Mouse (Mus musculus) layer of hippocampus, postnatal 36 days (tissue): ENCODE measurements at regions not wholly inside any gene's neighbourhood (a gene's known extent, or its start where the extent isn't known, plus 50 kb on each side); places are given as distances from the start of the nearest gene placed in this dataset.

Experiments
- DNase-seq, 2 experiments: peaks; one replicate each; pipeline ENCODE4 v3.0.0; 2022

DNA sequence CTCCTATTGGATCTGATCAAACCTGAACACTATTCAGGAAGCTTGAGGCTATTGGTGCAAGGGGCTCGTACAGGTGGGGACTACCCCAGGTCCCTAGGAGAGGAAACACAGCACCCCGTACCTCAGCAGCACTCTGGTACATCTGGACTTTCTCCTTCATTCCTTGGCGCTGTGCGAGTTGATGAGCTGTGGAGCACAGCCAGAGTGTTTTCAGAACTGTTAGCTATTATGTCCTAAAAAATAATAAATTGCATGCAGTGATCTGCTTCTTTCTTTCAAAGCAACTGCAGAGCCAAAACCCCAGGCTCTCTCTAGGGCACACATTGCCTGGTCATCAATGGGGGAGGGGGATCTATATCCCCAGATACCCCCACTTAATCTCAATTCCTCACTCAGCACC, 122.6 kb downstream of the Gm12728 start:
- DNase-seq, result no peak

DNA sequence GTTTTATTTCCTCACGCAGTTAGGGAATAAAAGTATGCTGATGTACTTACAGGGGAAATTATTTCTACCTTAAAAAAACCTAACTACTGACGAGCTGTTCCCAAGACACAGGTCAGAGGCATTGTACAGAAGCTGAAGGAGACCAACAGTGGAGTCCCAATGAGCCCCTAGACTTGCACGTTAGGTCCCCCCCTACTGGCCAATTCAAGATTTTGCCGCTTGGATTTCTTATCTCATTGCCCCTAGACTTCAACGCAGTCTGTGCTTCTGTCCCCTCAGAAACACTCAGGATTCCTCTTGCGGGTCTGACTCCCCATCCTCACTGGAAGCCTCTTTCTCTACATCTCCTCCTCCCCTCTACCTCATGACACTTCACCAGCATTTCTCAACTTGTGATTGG, 125.3 kb downstream of the Gm12728 start:
- DNase-seq, result peak; percentile 18 to 37

DNA sequence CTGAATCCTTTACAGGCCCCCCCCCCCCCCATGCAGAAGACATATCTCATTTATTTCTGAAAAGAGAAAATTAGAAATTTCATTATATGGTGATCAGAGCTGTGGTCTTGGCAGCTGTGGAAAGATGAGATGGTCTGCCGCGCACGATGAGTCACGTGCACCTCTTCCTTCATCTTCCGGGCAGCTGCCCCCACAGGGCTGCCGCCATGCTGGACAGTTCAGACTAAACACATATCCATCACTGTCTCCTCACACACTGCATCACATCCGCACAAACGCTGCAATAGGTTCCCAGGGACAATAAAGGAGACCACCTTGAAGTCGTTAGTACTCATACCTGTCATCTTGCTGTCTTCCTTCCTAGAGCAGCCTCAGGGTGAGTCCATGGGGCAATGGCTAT, 126.6 kb downstream of the Gm12728 start:
- DNase-seq, result no peak

DNA sequence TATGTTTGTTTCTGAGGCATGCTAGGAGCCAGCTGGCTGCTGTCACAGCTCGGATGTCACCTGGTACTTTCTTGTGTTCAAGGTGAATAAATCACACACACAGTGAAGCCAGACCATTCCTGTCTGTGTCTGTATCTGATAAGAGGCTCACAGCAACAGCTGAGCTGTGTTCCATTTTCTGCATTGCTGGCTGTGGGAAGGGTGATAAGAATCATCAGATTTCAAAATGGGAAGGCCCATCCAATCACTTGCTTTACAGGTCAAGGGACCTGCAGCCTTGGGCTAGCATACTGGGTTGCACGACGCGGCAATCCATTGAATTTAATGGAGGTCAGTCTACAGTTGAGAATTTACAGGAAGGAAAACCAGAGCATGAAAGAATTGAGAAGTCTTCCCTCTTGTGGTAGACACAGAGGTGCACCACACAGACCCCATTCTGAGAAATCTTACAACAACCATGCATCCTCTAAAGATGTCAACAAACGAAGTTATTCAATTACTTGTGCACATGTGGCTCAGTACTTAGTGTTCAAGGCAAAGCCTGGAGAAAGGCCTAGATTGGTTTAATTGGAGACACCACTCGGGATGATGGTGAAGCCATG, 135.2 kb downstream of the Gm12728 start:
- DNase-seq, result no peak

DNA sequence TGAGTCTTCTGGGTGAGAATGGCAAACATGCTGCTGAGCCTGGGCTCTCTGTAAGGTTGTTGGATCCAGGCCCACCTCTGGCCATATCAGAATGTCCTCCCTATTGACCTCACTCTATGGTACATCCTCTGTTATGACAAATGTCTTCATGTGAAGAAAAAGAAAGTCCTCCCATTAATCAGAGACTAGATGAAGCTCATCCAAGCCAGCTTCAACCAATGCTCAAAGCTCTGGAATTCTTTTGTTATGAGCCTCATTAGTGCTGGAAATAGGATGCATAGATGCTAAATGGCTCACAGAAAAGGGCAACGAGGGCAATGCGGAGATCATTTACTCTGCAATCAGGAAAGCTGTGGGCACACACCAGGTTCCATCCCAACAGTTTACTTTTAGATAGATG, 135.8 kb downstream of the Gm12728 start:
- no peak for DNase-seq

DNA sequence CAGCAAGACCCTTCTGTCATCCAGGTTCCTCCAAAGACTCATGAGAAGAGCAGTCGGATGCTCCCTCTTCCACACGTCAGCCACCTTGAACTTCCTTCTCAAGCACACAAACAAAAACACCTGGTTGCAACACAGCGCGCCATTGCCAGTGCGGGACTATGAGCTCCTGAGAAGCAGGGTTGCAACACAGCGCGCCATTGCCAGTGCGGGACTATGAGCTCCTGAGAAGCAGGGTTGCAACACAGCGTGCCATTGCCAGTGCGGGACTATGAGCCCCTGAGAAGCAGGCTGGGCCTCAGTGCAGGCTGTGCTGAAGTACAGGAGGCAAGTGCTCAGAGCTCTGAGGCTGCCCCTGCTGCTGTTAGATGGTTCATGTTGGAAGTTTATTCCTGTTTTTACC, 140.0 kb downstream of the Gm12728 start:
- no peak for DNase-seq

DNA sequence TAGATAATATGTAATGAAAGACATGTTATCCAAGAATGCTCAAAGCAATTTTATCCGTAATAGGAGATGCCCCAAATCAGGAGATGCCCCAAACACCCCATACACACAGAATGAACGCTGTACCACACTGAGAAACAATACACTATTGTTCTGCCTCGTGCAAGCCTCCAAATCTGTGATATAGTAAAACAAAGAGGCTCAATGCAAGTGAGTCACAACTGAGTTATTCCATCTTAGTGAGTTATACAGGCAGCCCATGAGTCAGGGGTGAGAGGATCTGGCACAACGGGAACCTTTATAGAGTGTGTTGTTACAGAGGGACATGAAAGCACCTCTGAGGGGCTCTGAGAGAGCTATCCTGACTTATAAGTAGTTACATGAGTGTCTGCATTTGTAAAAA, 145.3 kb downstream of the Gm12728 start:
- DNase-seq, result no peak

DNA sequence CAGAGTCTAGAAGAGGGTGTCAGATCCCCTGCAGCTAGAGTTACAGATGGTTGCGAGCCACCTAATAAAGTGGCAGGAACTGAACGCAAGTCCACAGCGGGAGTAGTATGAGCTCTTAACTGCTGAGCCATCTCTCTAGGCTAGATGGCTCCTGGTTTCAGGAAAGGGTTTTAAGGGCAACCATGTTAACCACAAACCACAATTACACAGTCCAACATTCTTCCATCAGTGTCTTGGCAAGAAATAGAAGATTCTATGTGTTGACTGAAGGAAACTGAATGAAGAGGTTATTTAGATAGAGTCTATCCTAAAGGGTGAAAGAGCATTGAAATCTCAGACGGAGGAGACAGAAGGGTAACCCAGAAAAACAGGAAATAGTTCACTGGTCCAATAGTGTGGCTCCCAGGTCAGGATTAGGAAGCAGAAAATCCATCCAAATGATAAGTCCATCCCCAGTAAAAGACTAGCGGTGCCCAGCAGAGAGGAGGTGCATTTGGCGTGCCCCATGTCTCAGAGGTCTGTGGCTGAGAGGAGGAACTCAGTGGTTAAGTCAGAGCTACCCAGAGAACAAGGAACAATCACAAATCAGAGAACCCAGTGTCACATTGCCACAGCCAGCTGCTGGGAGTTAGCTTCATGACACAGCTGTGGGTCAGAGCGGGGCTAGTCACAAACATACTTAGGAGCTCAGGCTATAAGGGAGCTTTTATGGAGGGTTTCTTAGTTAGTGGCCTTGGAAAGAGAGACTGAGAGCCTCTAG, 147.3 kb downstream of the Gm12728 start:
- no peak for DNase-seq

DNA sequence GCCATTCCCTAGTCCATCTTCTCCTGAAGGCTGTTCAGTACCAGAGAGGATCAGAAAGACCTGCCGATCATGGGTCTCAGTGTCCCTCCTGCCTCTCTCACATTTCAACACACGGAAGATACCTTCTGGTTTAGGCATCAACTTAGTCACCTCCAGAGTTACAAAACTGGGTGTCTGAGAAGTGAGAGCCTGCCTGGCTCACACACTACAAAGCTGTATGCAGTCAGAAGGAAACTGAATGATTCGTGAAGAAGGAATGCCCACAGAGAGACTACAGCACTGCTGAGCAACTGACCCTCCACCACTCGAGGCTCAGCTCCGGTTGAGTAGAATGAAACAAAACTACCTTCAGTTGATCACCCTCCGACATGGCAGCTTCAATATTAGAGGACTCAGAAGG, 147.9 kb downstream of the Gm12728 start:
- no peak for DNase-seq

DNA sequence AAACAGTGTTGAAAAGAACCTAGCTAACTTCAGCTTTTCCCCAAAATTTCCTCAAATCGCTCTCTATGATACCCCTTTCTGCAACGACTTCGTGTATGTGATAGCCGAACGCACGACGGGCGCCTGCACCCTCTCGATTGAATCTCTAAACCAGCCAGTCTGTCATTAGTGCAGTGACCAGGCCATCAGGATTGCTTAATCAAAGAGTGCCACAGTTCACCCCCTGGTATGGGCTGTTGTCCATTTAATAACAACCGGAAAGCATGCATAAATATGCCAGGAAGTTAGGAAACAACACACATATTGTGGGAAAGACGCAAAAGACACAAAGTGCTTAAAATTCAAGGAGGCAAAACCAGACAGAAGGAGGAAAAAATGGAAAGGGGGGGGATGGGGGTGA, 149.2 kb downstream of the Gm12728 start:
- DNase-seq, result no peak

DNA sequence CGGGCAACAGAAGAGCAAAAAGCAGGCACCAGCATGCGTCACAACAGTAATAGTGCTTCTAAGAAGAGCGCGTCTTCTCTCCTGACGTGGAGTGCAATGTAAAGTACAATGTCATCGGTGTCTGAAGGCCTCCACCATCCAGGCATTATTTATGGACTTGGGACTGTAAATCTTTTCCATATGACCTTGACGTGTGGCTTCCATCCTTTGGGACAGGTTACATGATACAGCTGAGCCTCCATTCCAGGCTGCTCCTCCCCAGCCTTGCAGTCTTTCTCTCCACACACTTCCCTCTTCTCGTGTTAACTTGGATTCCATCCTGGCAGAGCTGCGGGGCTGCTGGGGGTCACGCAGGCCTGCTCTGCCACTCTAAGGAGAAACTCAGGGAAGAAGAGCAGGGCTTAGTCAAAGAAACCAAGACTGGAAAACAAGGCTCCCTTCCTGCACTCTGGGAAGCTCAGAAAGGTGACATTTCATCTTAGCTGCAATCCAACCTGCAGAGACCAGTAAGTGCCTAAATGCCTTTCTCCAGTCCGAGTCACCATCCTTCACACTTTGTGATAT, 150.0 kb downstream of the Gm12728 start:
- no peak for DNase-seq

DNA sequence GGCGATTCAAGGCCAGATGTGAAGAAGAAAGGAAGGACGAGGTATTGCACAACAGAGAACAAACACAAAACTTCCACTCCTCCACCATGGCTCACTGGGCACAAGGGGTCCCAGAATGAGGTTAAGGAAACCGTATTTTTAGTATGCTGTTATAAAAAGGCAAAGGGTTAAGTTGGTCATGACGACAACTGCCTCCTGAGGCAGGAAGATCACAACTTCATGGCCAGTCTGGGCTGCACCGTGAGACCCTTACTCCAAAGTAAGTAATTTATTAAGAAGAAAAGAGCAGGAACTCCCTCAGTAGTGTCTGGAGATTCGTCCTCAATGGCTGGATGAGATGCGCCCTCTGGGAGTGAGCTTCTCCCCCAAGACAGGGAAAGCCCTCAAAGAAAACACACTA, 151.2 kb downstream of the Gm12728 start:
- no peak for DNase-seq

DNA sequence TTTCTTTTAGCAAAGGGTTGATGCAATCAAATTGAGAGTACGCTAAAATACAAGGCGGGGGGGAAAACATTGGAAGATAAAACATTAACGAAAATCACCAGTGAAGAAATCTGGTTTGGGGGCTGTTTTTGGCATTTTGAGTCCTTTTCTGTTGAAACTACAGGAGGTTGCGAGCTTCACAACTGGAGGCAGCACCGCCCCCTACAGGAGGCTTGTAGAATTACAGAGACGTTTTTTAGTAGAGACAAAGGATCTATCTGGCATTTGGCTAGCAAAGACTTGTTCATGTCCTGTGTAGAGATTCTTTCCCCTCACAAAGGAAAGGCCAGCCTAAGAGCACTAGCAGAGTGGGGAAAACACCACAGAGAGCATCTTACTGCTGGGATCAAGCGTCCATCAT, 152.1 kb downstream of the Gm12728 start:
- DNase-seq, result peak; percentile 38 to 42

DNA sequence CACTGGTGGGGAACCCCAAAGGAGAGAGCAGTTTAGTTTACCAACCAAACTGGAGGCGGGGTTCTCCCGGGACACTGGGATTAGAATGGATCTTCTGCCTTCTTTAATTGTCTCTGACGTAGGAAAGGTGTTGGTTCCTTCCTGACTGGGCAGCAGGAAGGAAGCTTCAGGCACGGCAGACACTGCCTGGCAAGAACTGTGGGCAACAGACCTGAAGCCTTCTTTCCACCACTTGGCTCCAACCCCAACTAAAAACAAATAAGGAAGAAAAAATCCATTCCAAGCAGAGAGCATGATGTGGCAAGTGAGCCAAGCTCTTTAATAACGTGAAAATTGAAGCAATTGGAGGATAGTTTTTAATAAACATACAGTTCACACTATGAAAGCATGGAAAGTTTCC, 155.3 kb downstream of the Gm12728 start:
- DNase-seq, result no peak

DNA sequence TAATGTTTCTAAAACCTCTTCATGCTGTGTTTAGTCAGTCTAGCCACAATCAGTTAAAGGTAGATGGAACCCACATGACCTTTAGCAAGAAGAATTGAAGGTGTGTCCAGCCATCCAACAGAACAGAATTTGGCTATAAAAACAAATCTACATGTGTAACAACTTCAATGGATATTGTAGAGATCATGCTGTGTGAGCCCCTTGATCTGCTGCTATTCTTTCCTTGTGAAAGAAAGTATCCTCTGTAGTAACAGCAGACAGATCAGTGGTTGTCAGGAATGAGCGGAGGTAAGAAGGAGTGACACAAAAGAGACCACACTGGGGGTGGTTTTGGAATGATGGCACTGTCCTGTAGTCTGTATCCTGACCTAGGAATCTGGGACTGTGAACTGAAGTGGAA, 156.3 kb downstream of the Gm12728 start:
- DNase-seq, result no peak

DNA sequence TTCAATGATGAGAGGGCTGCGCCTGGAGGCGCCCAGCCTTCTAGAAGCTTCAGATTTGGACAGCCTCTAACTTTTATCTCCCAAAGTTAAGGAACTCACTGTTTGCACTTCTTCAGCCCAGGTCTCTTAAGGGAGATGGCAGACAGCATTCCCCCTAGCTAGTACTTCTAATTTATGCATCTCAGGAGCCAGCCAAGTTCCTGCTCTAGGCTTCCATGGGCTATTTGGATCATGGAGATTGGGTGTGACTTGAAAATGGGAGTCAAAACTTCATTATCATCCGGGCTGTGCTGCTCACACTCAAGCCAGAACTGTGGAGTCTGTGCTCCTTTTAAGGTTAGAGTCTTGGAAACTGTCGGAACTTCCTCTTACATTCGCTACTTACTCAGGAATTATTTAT, 158.7 kb downstream of the Gm12728 start:
- no peak for DNase-seq

DNA sequence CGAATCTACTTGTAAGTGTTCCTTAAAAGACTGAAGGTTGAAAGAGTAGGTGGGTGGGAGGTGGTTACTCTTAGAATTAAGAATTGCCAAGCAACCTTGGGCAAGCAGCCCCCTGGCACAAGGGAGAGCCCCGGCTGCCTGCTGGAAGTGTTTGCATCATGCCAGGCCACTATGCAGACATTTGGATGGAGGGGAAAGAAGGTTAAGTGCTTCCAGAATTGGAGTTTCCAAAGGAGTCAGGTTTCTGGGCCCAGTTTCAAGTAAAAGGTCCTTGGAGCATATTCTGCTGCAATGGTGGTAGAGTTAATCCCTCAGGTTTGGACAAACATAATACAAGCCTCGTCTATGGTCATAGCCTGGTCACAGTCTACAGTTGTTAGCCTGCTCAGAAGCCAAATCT, 162.7 kb downstream of the Gm12728 start:
- DNase-seq, result no peak

DNA sequence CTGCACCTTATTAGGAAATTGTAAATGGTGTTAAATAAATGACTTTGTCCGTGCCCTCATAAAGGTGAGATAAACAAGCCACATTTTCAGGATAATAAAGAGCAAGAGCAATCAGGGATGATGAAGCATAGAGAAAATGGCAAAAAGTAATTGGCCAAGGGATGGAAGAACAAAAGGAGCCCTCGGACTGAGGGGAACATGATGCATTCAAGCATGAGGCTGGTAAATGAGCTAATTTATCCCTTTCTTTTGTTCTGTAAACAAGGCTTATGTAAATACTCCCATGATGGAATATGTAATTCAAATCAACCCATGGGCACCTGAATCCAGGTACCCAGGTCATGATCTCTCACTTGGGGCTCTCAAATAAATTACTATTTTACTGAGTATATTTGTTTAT, 166.8 kb downstream of the Gm12728 start:
- no peak for DNase-seq

DNA sequence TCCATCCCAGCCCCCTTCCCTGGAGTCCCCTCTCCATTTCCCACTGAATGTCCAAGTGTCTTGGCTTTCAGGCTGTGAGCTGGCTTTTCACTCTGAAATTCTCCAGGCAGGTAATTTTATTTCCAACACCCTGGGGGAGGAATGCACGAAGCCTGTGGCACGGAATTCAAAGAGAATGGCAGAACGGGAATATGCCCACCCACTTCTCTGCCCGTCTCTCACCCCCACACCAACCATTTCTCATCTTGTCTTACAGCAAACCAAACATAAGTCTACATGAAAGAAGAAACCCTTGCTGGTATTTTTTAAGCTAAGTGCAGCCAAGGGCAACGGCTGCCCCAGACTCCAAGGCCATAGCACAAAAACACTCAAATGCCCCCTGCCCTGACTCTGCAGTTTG, 168.7 kb downstream of the Gm12728 start:
- no peak for DNase-seq

DNA sequence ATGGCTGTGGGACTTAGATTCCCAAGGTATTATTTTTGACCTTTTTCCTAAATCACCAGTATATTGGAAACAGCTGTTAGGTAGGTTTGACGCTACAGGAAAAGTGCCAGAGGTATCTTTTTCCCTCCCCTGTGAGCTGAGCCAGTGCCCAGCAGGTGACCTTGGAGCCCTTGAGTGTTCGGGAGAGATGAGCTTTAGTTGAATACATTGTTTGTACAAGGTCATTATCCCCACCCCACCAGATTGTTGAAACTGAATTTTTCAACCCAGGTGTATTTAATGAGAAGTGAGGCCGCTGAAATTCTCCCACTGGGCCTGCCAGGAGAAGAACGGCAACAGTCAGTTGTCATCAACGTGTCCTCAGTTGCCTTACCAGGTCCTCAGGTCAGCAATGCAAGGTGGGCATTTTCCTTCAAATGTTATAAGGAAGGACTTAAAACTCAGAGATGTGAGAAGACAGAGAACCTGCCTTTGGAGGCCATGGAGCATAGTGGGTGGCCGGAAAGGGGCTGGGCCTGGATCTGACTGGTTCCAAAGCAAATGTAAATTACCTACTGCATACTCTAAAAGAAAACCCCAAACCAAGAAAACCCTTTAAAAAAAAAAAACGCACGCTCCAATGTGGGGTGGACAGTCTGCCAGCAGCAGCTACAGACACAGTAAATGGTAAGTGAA, 172.2 kb downstream of the Gm12728 start:
- no peak for DNase-seq

DNA sequence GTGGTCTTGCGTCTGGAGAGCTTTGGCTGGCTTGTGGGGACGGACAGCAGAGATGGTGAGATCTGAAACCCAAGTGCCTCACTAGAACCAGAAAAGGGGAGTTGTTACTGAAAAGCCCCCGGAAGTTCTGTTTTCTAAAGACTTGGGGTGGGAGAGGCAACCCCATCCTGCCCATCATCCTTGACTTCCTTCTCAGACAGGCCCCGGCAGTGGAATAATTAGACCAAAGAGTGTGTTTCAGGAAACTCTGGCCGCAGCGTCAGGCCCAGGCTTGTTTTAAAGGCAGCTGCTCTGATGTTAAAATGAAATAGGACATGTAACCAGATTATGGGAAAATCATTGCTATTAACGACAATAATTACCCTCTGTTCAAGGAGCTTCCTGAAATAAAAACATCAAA, 172.9 kb downstream of the Gm12728 start:
- no peak for DNase-seq

DNA sequence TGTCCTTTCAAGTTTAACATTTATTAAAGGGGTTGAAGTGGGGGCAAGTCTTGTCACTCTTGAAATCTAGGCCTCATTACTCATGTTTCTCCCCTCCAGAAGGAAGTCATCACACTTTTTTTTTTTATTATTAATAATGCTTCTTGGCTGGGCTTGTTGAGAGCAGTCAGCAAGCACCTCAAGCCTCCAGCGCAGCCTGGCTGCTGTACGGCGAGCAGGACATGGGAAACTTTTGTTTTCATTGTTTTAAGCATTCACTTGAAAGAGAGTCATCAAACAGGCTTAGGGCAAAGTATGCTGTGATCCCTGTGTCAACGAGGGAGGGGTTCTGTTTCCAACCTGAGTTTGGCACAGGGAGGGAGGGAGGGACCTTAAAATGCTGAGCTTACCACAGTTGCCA, 178.7 kb downstream of the Gm12728 start:
- DNase-seq, result no peak

DNA sequence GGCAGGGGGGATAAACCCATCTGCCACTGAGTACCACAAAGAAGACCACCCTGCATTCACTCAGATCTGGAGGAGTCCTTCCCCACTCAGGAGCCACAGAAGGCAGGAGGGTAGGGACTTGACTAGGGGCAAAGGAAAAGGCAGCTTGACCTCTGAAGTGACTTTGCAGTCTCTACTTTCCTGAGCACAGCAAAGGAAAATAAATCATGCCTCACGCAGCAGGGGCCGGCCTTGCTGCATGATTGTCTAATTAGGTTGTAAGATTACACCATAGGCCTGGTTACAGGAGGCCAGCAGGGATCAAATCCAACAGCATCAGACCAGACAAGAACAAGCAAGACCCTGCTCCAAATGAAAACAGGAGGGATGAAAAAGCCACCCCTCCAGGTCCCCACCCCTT, 180.0 kb downstream of the Gm12728 start:
- no peak for DNase-seq

DNA sequence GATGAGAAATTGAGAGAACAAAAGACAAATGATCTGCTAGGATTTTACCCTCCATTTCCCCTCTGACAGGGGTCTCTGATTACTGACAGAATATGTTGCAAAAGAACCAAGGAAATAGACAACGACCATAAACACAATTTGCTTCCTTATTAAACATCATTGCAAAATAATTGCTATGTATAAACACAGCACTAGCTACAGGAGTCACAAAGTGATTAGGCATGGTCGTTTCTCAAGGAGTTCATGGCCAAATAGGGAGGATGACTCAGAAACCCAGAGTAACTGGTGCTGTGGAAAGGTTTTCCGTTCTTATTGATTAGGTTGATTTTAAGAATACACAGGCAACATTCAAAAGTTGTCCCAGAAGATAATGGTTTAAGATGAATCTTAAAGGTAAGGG, 180.4 kb downstream of the Gm12728 start:
- DNase-seq, result no peak
